Mouse (Mus musculus): Measurements from ENCODE around the gene Gm20931. TPM values are rescaled to one million over a fixed set of nuclear protein-coding genes. Genes with fewer than 3 reads are reported as not detected.
"Not testable (repeated sequence)": the region's sequence is repeated elsewhere in the genome, so short reads cannot be mapped to it uniquely, and the experiment has no call there.

The Gm20931 gene
- total RNA-seq (2021), result not detected
- long read RNA-seq, experiment 1, result 0 reads
- long read RNA-seq, experiment 2, result 0 reads

DNA sequence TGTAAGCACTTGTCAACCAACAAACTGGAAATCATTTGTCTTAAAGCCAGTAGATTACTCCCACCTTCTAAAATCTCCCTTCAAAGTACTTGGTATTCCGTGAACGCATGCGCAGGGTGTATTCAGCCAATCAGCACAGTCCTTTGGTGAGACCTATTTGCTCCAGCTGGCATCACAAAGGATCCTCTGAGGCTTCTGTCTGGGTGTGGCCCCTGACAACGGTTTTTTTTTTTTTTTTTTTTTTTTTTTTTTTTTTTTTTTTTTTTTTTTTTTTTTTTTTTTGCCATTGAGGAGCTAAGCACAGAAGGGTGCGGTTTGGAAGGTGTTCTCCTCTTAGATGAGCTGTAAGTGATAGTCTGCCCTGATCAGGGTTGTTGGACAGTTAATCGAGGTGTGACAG, at the start of gene Gm20931:
Gene Gm20931 (plus strand): TSS at position 301 of the 400 bp plus-strand sequence.
- not testable (repeated sequence) for DNase-seq (ENCODE audit: low spot score)

Data from gastrocnemius, adult 18-20 months (tissue).